Mouse (Mus musculus) cerebellum, postnatal 14 days (tissue): ENCODE measurements around the gene Cep95.
A peak's percentile ranks its signal among the peaks of the same experiment; 100 is the strongest.
"Not testable (repeated sequence)": the region's sequence is repeated elsewhere in the genome, so short reads cannot be mapped to it uniquely, and the experiment has no call there.

Source experiments
- DNase-seq, 2 experiments: peaks; one replicate each; pipeline ENCODE4 v3.0.0; 2021; ENCODE audit warnings: mixed read lengths in 2 of 2

Cep95 gene

GRCm38 (mm10) chr11:106777395-106777794 lies 11.7 kb upstream of the Cep95 start:
- no peak for DNase-seq

- DNase-seq = no peak
These were observed 10.9 kb upstream of the Cep95 start for GRCm38 (mm10) chr11:106778132-106778531.

DNA sequence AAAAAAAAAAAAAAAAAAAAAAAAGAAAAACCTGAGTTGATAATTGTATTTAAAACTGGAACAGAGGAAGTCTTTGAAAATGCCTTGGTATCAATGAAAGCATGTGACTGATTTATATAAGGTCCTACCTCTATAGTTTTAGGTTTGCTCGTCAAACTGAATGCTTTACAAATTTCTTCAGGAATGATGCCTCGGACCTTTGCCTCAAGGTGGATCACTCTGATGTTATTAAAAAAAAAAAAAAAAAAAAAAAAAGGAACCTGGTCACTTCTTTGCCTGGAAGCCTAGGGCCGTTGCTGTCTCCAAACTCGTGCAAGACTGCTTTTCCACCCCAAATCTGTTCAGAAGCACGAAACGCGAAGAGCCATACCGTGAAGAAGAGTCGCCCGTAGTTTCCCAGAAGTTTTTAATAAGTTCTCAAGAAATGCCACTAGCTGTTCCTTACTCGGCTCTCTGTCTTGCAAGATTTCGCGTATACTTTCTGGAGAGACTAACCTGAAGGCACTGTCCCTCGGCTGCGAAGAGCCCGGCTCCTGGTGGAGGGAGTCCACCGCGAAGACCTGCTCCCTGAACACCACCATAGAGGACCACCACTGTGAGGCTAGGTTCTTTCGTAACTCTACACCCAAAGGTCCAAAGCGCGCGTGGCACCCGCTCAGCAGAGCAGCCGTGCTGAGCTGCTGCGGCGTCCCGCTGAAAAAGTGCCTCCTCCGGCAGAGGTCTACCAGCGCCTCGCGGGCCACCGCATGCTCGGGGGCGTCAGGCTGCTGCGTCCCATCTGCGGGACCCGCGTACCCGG lies 10.3 kb upstream of the Cep95 start:
- no peak for DNase-seq

DNA sequence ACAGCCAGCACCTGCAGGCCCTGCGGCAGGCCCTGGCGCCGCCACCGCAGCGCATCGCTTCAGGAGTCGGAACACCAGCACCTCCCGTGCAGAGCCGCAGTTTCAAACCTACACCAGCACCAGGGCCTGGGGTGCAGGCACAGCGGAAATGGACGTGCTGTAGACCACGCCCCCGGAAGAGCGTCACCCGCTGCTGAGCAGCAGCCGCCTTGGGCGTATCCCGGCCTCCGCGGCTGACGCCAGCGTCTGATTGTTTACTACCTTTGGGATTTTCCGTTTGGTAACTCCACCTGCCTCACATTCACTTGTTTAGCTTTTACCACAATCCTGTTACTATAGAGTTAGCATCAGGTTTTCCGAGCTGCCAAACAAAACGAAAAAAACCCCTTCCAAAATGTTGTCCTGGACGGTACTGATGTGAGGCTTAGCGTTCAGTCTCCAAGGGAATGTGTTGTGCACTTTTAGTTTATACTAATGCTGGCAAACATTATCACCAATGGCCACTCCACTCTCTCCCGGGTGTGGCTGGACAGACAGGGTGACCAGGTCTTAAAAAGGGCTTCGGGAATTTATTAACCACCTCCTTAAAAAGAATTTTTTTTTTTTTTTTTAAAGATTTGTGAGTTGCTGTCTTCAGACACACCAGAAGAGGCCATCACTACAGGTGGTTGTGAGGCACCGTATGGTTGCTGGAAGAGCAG lies 9.5 kb upstream of the Cep95 start, which contains the start of gene Polg2:
Polg2 (minus strand) TSS at position 150 of the 701 bp plus-strand sequence.
- peak; percentile 89 to 91 for DNase-seq

- DNase-seq = no peak
These were observed 9.0 kb upstream of the Cep95 start for GRCm38 (mm10) chr11:106780089-106780425.

DNA sequence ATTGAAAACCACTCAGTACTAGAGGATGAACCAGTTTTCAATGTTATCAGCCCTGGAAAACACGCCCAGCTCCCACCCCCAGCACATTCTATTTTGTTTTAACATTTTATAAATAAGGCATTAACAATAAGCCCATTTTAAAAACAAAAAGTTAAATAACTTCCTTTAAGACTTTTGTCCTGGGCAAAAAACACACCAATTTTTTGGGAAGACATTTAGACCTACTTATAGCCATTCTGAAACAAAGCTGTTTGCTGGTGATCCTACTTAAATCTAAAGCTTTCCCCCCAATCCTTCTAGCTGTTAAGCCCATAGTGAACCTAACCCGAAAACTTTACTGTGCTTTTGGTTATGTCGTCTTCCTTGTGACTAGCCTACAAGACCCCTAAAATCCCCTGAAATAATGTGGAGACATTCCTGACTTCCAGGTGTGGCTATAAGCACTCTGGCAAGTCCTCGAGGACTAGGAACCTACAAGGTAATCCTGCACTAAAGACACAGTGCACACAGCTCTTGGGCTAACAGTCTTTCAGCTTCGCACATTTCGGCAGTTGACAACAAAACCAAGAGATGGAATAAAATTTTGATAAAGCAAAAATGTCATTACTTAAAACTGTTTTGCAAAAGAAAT lies 8.3 kb upstream of the Cep95 start:
- DNase-seq = no peak

GRCm38 (mm10) chr11:106782271-106782670 lies 6.8 kb upstream of the Cep95 start:
- DNase-seq = not testable (repeated sequence)

DNA sequence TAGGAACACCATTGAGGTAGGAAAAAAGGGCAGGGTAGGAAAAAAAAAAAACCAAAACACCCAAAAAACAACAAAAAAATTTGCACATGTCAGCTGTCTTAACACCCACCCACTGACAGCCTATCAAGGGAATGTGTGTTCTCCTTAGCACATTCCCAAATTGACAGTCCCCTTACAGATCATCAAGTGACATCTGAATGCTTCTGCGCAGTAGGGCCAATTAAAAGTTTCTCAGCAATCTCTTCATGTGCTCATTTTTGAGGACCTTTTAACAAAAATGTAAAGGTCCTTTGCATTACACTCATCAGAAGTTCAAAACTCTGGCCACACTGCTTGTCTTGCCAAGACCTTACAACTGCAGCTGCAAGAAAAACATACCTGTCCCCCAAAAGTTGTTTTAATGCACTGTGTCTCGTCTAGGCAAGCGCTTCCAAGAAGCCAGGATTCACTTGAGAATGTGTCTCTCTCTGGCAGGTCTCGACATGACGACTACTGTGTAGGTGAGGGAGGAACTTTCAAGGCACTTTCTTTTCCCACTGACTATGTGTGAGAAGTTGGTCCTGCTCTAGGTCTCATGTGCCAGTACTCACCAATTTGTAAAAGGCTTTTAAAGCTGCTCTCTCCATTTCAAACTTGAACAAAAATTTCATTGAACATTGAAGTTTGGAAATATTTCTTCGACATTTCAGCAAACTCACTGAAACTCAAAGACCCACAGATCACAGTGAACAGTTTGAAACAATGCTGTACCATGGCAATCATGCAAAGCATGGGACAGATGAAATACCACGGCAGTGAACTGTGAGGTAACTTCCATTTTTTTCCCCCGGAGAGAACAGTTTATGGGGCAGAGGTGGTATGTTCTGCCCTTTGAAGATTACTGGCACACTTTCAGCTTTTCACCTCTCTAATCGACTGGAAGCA lies 5.9 kb upstream of the Cep95 start:
- DNase-seq = no peak

GRCm38 (mm10) chr11:106784476-106784875 lies 4.6 kb upstream of the Cep95 start:
- no peak for DNase-seq

DNA sequence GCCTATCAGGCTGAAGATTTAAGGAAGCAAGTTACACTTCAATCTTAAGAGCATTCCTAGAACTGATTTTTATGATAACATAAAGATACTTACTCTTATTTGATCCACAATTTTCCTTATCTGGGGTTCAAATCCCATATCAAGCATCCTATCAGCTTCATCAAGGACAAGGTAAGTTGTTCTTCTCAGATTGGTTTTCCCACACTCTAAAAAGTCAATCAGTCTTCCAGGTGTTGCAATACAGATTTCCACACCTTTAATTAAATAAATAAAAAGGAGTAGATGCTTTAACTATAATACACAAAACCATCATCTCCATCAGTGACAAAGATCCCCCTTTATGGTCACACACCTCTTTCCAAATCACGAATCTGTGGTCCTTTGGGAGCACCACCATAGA lies 4.0 kb upstream of the Cep95 start:
- DNase-seq = no peak

GRCm38 (mm10) chr11:106787131-106788025 lies 1.7 kb upstream of the Cep95 start:
- peak; percentile 93 for DNase-seq

- peak; percentile 100 for DNase-seq
These were observed 852 bp upstream of the Cep95 start for GRCm38 (mm10) chr11:106788026-106788774.

DNA sequence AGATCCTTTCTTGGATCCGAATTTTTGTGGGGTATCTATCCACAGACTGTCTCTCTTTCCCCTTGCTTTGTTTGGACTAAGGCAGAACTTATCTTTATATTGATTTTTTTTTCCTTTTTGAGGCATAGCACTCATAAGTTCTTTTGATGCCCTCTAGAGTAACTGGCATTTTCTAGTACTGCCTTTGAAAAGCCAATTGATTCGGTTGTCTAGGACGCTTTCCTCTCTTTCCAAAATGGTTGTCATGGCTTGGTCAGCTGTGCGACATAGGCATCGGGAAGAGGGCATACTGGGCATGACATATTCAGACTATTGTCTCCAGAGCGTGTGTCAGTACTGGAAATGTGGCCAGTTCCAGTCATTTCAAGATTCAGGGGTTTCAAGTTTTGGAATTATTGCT lies 597 bp downstream of the Cep95 start:
- peak; percentile 46 to 47 for DNase-seq

DNA sequence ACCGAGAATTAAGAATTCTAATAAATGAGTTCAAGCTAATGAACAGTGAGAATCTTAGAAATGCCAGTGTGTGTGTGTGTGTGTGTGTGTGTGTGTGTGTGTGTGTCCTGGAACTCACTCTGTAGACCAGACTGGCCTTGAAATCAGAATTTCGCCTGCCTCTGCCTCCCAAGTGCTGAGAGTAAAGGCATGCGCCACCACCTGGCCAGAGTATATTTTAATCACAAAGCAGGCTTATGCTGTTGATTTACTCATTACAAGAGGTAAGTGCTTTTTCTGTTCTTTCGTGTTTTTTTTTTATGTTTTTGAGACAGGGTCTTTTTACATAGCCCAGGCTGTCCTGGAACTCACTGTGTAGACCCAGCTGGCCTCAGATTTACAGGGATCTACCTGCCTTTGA lies 4.8 kb downstream of the Cep95 start:
- no peak for DNase-seq

- no peak for DNase-seq
These were observed 6.6 kb downstream of the Cep95 start for GRCm38 (mm10) chr11:106795679-106796078.

GRCm38 (mm10) chr11:106802069-106802627 lies 13.1 kb downstream of the Cep95 start:
- DNase-seq = peak; percentile 38 to 40

DNA sequence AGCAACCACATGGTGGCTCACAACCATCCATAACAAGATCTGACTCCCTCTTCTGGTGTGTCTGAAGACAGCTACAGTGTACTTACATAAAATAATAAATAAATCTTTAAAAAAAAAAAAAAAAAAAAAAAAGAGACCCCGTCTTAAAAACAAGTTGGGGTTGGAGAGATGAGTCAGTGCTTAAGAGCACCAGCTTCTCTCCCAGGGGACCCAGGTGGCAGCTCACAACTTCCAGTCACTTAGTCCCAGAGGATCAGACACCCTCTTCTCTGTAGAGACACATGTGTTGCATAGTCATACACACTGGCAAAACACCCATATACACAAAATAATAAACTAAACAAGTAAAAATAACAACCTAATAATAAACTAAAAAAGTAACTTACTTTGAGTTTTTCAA lies 18.4 kb downstream of the Cep95 start:
- DNase-seq = not testable (repeated sequence)

- no peak for DNase-seq
These were observed 23.5 kb downstream of the Cep95 start for GRCm38 (mm10) chr11:106812410-106813136.

DNA sequence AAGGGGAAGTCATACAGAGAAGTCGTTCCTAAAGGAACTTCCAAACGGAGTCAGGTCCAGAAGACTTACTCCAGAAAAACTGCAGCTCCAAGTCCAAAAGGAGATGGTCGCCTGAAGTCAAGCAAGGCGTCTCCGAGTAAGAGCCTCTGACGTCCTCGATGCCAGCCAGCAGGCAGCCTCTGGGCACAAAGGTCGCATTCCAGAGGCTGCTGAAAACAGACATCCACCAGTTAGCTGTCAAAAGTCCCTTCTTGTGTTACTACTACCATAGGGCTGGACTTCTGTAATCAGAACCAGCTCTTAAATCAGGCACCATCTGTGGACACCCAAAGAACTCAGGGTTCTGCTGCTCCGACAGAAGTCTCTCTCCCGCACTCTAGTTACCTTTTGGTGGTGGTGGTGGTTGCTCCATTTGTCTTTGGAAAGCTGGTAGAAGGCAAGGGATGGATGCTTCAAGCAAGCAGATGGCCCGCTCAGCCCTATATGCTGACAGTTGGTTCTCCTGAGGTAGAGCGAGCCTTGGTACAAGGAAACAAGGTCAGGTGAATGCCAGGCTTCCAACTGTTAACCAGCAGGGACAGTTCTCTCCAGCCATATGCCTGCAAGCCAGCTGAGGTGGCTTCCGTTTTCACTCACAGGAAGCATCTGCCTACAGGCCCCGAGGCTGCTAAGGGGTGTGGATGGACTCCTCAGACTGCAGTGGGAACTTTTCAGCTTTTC lies 25.7 kb downstream of the Cep95 start:
- peak; percentile 88 to 93 for DNase-seq
